Mouse (Mus musculus) myocyte (in vitro differentiated cells): ENCODE results near the gene Bdkrb1. TPM values are rescaled to one million over a fixed set of nuclear protein-coding genes. Genes with fewer than 3 reads are reported as not detected.

Experiments used
- H3K27me3 ChIP-seq: one replicate; pipeline ENCODE4 v1.6.1; 2011; ENCODE audit not compliant: control insufficient read depth, insufficient read depth, insufficient read length
- H3K36me3 ChIP-seq: one replicate; pipeline ENCODE4 v1.6.1; 2011; ENCODE audit not compliant: control insufficient read depth, insufficient read depth
- H3K4me2 ChIP-seq: one replicate; pipeline ENCODE4 v1.6.1; 2011; ENCODE audit warnings: low read depth, control low read depth
- H3K4me3 ChIP-seq: one replicate; pipeline ENCODE4 v1.5.1; 2011; ENCODE audit warnings: mild to moderate bottlenecking, control low read depth, moderate library complexity
- H3K79me2 ChIP-seq: one replicate; pipeline ENCODE4 v1.6.1; 2011; ENCODE audit not compliant: control insufficient read depth, insufficient read depth
- H3ac ChIP-seq: one replicate; pipeline ENCODE4 v1.6.1; 2011; ENCODE audit not compliant: control insufficient read depth, insufficient read length
- CEBPB ChIP-seq: IDR thresholded peaks from 2 replicates; pipeline ENCODE4 v1.6.1; 2011; ENCODE audit warnings: mild to moderate bottlenecking, moderate library complexity; ENCODE audit not compliant: poor library complexity, insufficient read depth, severe bottlenecking
- E2F4 ChIP-seq: IDR thresholded peaks from one replicate; pipeline ENCODE4 v1.6.1; 2011; ENCODE audit warnings: mild to moderate bottlenecking, control low read depth, moderate library complexity; ENCODE audit not compliant: insufficient read depth
- MAX ChIP-seq: IDR thresholded peaks from one replicate; pipeline ENCODE4 v1.6.1; 2011; ENCODE audit warnings: low read depth, mild to moderate bottlenecking, control low read depth
- MYOD1 ChIP-seq, 3 experiments: IDR thresholded peaks; one replicate each; pipeline ENCODE4 v1.6.1; 2011; ENCODE audit warnings: control low read depth in 2 of 3, low read depth in 2 of 3, mild to moderate bottlenecking in 2 of 3, moderate library complexity in 1 of 3; ENCODE audit not compliant: insufficient read length in 2 of 3, control insufficient read depth in 1 of 3
- MYOG ChIP-seq, 3 experiments: IDR thresholded peaks; one replicate each; pipeline ENCODE4 v1.6.1; 2011; ENCODE audit warnings: control low read depth in 2 of 3, low read depth in 2 of 3, mild to moderate bottlenecking in 2 of 3; ENCODE audit not compliant: insufficient read length in 2 of 3, control insufficient read depth in 1 of 3, insufficient read depth in 1 of 3
- POLR2A ChIP-seq: IDR thresholded peaks from one replicate; pipeline ENCODE4 v1.6.1; 2011; ENCODE audit warnings: low read depth, mild to moderate bottlenecking, control low read depth, moderate library complexity; ENCODE audit not compliant: insufficient read length
- POLR2AphosphoS2 ChIP-seq: IDR thresholded peaks from one replicate; pipeline ENCODE4 v1.6.1; 2011; ENCODE audit warnings: low read depth, control low read depth; ENCODE audit not compliant: insufficient read length
- REST ChIP-seq: IDR thresholded peaks from one replicate; pipeline ENCODE4 v1.6.1; 2011; ENCODE audit warnings: mild to moderate bottlenecking, control low read depth, moderate library complexity; ENCODE audit not compliant: insufficient read depth, insufficient read length
- SRF ChIP-seq: IDR thresholded peaks from one replicate; pipeline ENCODE4 v1.6.1; 2011; ENCODE audit warnings: low read depth; ENCODE audit not compliant: control insufficient read depth, insufficient read length
- TCF12 ChIP-seq: IDR thresholded peaks from one replicate; pipeline ENCODE4 v1.6.1; 2011; ENCODE audit warnings: mild to moderate bottlenecking, control low read depth; ENCODE audit not compliant: poor library complexity, insufficient read depth, severe bottlenecking
- TCF3 ChIP-seq: IDR thresholded peaks from one replicate; pipeline ENCODE4 v1.6.1; 2011; ENCODE audit warnings: low read depth, control low read depth; ENCODE audit not compliant: insufficient read length
- USF1 ChIP-seq: IDR thresholded peaks from one replicate; pipeline ENCODE4 v1.6.1; 2011; ENCODE audit warnings: low read depth, mild to moderate bottlenecking, control low read depth, moderate library complexity
- polyA plus RNA-seq: library from polyadenylated mRNA; unstranded; fragments of >200 nt; fragmentation: generic; extraction: Trizol; gene quantifications from one replicate; pipeline ENCODE4 v1.2.1, GENCODE M21; 2012; ENCODE audit warnings: missing spikeins

Bdkrb1 gene
- polyA plus RNA-seq, 1 experiment, result 1.00 TPM

DNA sequence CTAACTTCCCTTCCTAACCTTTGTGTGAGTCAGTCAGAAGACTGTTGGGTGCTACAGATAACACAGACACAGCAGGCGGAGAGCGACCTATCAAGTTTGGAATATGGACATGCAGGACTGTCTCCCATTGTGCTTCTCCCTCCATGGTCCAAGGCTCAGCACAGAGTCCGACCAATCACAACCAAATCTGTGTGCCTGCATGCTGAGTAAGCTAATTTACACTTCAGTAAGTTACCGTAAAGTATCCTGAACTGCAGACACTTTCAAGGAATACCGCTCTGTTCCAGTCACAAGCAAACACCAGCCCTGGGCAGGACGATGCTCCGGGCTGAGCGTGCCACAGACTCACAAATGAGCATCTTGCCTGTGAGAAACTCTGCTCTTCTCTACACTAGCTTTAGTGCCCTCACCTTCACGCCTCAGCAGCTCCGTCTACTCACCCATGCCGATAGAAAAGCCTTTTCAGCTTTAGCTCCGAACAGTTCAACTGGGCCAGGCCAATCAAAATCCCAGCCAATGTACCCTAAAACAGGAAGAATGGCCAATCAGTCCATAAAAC is 20.2 kb downstream of the Bdkrb1 start:
- Histone ChIP-seq H3K36me3 (peaks cover 33% of the 10 kb centered on the region), H3K4me3 (no peak overlapping the region), H3ac (no peak overlapping the region), H3K27me3 (no peaks in the 10 kb centered on the region), H3K79me2 (no peaks in the 10 kb centered on the region), H3K4me2 (no peak overlapping the region)
- TF ChIP-seq TCF12 (no peak), MYOG (IDR thresholded peaks at IDR 0.05; ENCODE audit: control insufficient read depth in 1 of 3, insufficient read depth in 1 of 3, insufficient read length in 2 of 3, low read depth in 2 of 3) (no peak), REST (no peak), MAX (no peak), MYOD1 (IDR thresholded peaks at IDR 0.05; ENCODE audit: control insufficient read depth in 1 of 3, insufficient read length in 2 of 3, low read depth in 2 of 3) (no peak), E2F4 (no peak), POLR2A (no peak), CEBPB (no peak), SRF (no peak), POLR2AphosphoS2 (no peak), USF1 (no peak), TCF3 (no peak)

DNA sequence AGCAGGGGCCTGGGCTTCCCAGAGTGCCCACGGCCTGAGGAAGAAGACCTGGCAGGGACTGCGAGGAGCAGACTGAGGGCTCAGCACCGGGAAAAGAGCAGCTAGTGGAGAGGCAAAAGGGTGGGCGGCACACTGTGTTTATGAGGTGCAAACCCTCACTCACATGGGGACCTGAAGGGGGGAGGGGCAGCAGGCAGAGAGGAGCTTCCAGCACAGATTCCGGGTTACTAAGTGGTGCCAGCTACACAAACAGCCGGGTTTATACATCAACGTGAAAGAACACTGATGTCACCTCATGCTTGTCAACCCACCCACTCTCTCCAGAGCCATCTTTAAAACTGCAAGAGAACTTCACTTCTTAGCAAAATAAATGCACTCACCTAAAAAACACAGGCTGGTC is 22.9 kb downstream of the Bdkrb1 start:
- Histone ChIP-seq H3K27me3 (no peaks in the 10 kb centered on the region), H3K4me2 (no peak overlapping the region), H3K79me2 (no peaks in the 10 kb centered on the region), H3ac (no peak overlapping the region), H3K4me3 (no peak overlapping the region), H3K36me3 (peaks cover 28% of the 10 kb centered on the region)
- TF ChIP-seq TCF12 (no peak), POLR2A (no peak), SRF (no peak), MYOG (IDR thresholded peaks at IDR 0.05; ENCODE audit: control insufficient read depth in 1 of 3, insufficient read depth in 1 of 3, insufficient read length in 2 of 3, low read depth in 2 of 3) (no peak), USF1 (no peak), MYOD1 (IDR thresholded peaks at IDR 0.05; ENCODE audit: control insufficient read depth in 1 of 3, insufficient read length in 2 of 3, low read depth in 2 of 3) (no peak), CEBPB (no peak), TCF3 (no peak), MAX (no peak), REST (no peak), E2F4 (no peak), POLR2AphosphoS2 (no peak)

DNA sequence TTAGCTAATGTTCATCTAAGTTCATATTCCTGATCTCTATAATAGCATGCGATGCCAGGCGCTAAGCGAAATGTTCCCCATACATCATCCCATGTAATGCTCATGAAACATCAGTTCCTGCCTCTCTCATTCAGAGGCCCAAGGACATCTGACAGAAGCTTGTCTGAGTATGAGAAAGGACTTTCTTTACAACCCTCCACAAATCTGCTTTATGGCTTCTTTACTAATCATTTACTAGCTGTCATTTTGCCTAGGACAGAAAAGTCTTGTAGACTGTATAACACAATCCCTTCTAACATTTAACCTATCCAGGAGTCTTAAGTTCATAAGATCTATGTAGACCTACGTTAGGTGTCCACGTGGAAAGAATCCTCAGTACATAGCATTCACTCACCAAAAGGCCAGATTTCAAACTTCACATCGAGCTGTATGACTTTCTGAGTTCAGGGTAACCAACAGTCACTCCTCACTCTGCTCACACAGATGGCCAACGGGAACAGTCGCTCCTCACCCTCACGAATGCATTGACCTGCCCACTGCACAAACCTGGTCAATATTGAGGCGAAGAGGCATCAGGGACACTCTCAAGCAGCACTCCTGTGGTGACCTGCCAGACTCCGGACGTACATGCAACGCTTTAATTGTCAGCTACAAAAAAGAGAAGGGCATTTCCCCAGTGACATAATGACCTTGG is 31.6 kb downstream of the Bdkrb1 start:
- no peaks in the 10 kb centered on the region for H3K79me2 ChIP-seq
- no peaks in the 10 kb centered on the region for H3K27me3 ChIP-seq
- no peak overlapping the region for H3K4me2 ChIP-seq
- H3ac ChIP-seq, result no peak overlapping the region
- TF ChIP-seq CEBPB (no peak), E2F4 (no peak), MYOG (IDR thresholded peaks at IDR 0.05; ENCODE audit: control insufficient read depth in 1 of 3, insufficient read depth in 1 of 3, insufficient read length in 2 of 3, low read depth in 2 of 3) (no peak), POLR2AphosphoS2 (no peak), MYOD1 (IDR thresholded peaks at IDR 0.05; ENCODE audit: control insufficient read depth in 1 of 3, insufficient read length in 2 of 3, low read depth in 2 of 3) (no peak), USF1 (no peak), TCF12 (no peak)
- H3K4me3 ChIP-seq, result no peak overlapping the region
- peaks cover 41% of the 10 kb centered on the region for H3K36me3 ChIP-seq

DNA sequence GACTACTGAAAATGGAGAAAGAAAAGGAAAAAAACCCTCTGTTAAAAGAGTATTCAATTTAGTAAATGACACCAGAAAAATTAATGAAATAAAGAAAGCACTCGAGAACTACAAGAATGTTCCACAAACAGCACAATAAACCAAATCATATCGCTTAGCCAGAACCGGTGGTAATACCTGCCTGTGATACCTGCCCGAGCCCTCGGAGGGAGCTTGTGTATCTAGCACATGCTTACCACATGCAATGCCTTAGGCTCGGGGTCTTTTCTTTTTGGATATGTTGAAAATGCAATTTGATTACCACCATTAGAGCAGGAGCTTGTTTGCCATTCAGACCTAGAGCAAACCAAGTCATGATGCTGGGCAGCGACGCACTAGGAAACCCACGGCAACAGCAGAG is 33.7 kb downstream of the Bdkrb1 start:
- Histone ChIP-seq H3K27me3 (no peaks in the 10 kb centered on the region), H3K4me3 (no peak overlapping the region), H3ac (no peak overlapping the region), H3K36me3 (peaks cover 45% of the 10 kb centered on the region), H3K4me2 (no peak overlapping the region), H3K79me2 (no peaks in the 10 kb centered on the region)
- TF ChIP-seq E2F4 (no peak), TCF12 (no peak), SRF (no peak), USF1 (no peak)

DNA sequence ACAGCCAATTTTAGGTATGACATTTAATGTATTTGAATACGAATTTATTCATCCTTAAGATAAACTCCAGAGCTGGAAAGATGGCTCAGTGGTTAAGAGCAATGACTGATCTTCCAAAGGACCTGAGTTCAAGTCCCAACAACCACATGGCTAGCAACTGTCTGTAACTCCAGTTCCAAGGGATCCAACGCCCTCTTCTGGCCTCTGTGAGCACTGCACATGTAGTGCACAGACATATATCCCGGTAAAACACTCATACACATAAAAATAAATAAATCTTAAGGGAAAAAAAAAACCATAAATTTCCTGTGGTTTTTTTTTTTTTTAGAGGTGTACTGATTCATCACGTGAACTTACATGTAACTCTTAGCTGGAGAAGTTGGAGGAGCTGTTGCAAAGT is 34.7 kb downstream of the Bdkrb1 start:
- no peak overlapping the region for H3ac ChIP-seq
- no peak overlapping the region for H3K4me3 ChIP-seq
- H3K36me3 ChIP-seq, result peaks cover 40% of the 10 kb centered on the region
- no peaks in the 10 kb centered on the region for H3K27me3 ChIP-seq
- no peak for TF ChIP-seq TCF3
- no peak for TF ChIP-seq USF1
- TF ChIP-seq CEBPB, result no peak
- no peak for TF ChIP-seq E2F4
- no peak for TF ChIP-seq MAX
- no peak for TF ChIP-seq POLR2AphosphoS2
- no peaks in the 10 kb centered on the region for H3K79me2 ChIP-seq
- no peak overlapping the region for H3K4me2 ChIP-seq
